Comparison of ENCODE assay signal across 19 mouse cellular contexts in genomic region chr7:112332426-112332825, GRCm38 (mm10).
A peak's percentile ranks its signal among the peaks of the same experiment; 100 is the strongest.
DNase-seq lines count a peak whose midpoint lies in the region; ATAC-seq and TF ChIP-seq lines count a peak whose summit lies in the region.
"Had no signal": no experiment of that assay in that cellular context is flagged by ENCODE, and none has a peak within 500 bp of the region (broad histone marks: within the 10 kb centered on the region; RNA-seq: fewer than 3 reads in every experiment).

No protein-coding gene starts in this region.

- H3K27me3 ChIP-seq in heart, embryonic 15.5 days: no peaks in the 10 kb centered on the region
- H3K27me3 ChIP-seq: midbrain, embryonic 13.5 days; neural tube, embryonic 13.5 days had no signal

- peak overlapping the region; percentile 34; the same call in 1 of the 2 replicates for H3K27ac ChIP-seq in heart, embryonic 15.5 days
- H3K27ac ChIP-seq in macrophage: peak overlapping the region; percentile 66
- H3K27ac ChIP-seq: liver, embryonic 14.5 days; midbrain, embryonic 13.5 days; neural tube, embryonic 13.5 days had no signal

- DNase-seq in heart, adult 8-10 months (ENCODE audit: low spot score): no peak
- DNase-seq in 3T3-L1 (ENCODE audit: low read depth, low spot score): peak; percentile 73
- peak; percentile 73 for DNase-seq in Muller cell, postnatal 12 days (ENCODE audit: inconsistent ontology term)
- no peak for DNase-seq in lung, adult 2 months
- no peak for DNase-seq in embryo, embryonic 11 days
- DNase-seq: adrenal gland, postnatal 10 days; cerebellum, adult 2 months; gastrocnemius, postnatal 36 days; thymus, postnatal 4 days had no signal

- H3K36me3 ChIP-seq in heart, embryonic 15.5 days: peaks cover 86% of the 10 kb centered on the region
- no peaks in the 10 kb centered on the region for H3K36me3 ChIP-seq in macrophage (ENCODE audit: inconsistent target)
- H3K36me3 ChIP-seq: G1E; midbrain, embryonic 13.5 days; neural tube, embryonic 13.5 days had no signal

- peaks cover 35% of the 10 kb centered on the region for H3K4me1 ChIP-seq in heart, embryonic 15.5 days (replicated peaks)
- peaks cover 5% of the 10 kb centered on the region; the same call in 1 of the 2 replicates for H3K4me1 ChIP-seq in lung, adult 2 months (ENCODE audit: control insufficient read depth, insufficient read depth, low read length)

- H3K9me3 ChIP-seq in heart, embryonic 15.5 days (replicated peaks): no peaks in the 10 kb centered on the region
- H3K9me3 ChIP-seq: heart, embryonic 10.5 days; midbrain, embryonic 13.5 days; neural tube, embryonic 13.5 days had no signal

- no peak overlapping the region for H3K4me2 ChIP-seq in heart, embryonic 15.5 days
- H3K4me2 ChIP-seq: midbrain, embryonic 13.5 days; neural tube, embryonic 13.5 days had no signal

- no peak for TF ChIP-seq POLR2A in lung, adult 2 months (IDR thresholded peaks at IDR 0.05; ENCODE audit: borderline replicate concordance, extremely low read depth, low read depth, low read length)

- H3K4me3 ChIP-seq in heart, embryonic 15.5 days: no peak overlapping the region
- H3K4me3 ChIP-seq in macrophage (ENCODE audit: inconsistent target): no peak overlapping the region
- H3K4me3 ChIP-seq in lung, adult 2 months (replicated peaks; ENCODE audit: extremely low read depth, low read depth, low read length): no peak overlapping the region
- H3K4me3 ChIP-seq: erythroblast, embryonic 14.5 days; heart, embryonic 10.5 days; midbrain, embryonic 13.5 days; neural tube, embryonic 13.5 days had no signal

- H3K9ac ChIP-seq in heart, embryonic 15.5 days: no peak overlapping the region
- H3K9ac ChIP-seq: liver, embryonic 14.5 days; midbrain, embryonic 13.5 days; neural tube, embryonic 13.5 days had no signal

- TF ChIP-seq CTCF in lung, adult 2 months (IDR thresholded peaks at IDR 0.05; ENCODE audit: insufficient read depth, low read length): no peak

- ATAC-seq in heart, embryonic 15.5 days (replicated peaks; ENCODE audit: insufficient number of reproducible peaks, insufficient read depth, low FRiP score, low read depth): no peak
- ATAC-seq: forebrain, embryonic 14.5 days; hindbrain, embryonic 16.5 days; midbrain, embryonic 13.5 days had no signal

- H3K79me2 ChIP-seq in macrophage (ENCODE audit: inconsistent target): no peaks in the 10 kb centered on the region

- WGBS in heart, embryonic 15.5 days: 49% methylated on average over 5 of the region's 5 CpGs
- WGBS in macrophage (ENCODE audit: missing documents): 53% methylated on average over 5 of the region's 5 CpGs
- WGBS in lung, adult 2 months: 51% methylated on average over 5 of the region's 5 CpGs

Comparison
In these comparisons a context has a peak if more than half of its experiments do, and no peak if none do; other contexts are left out.
1. DNase-seq: peak in 3T3-L1 (single experiment) and Muller cell, postnatal 12 days (single experiment); none in heart, adult 8-10 months (single experiment), lung, adult 2 months (single experiment) and embryo, embryonic 11 days (single experiment).